Mouse (Mus musculus) heart, postnatal 0 days (tissue): ENCODE measurements around the gene Ggt5.

ENCODE experiments used
- CTCF ChIP-seq: IDR thresholded peaks from 2 replicates; pipeline ENCODE4 v1.5.1; 2016; ENCODE audit warnings: antibody characterized with exemption, control low read depth, low read depth
- EP300 ChIP-seq: IDR thresholded peaks from 2 replicates; pipeline ENCODE4 v1.6.1; 2016; ENCODE audit warnings: antibody characterized with exemption, low read depth

DNA sequence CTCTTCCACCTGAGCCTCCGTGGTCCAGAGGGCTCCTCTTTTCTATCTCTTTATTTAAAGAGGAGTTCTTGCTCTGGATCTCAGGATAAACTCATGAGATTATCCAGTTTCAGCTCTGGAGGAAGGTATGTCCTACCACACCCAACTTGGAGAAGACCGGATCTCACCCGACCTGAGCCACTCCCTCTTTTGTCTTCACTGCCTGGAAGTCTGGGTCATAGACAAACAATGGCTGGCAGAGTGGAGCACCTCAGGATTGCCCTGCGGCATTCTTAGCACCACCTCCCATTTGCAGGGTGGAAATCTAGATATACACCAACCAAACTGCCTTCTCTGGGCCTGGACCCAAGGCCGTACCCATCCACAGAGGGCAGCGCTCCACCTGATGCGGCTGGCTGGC lies 59.9 kb downstream of the Ggt5 start:
- TF ChIP-seq CTCF (no peak), EP300 (no peak)
